In genomic region chr1:25828971-25829920, GRCm38 (mm10) we compare ENCODE assay signal across 8 mouse cellular contexts. TPM values are rescaled to one million over a fixed set of nuclear protein-coding genes. Genes with fewer than 3 reads are reported as not detected.
DNase-seq lines count a peak whose midpoint lies in the region; ATAC-seq and TF ChIP-seq lines count a peak whose summit lies in the region.

Adgrb3 (minus strand) TSS chr1:25829707.

- H3K9me3 ChIP-seq in kidney, embryonic 14.5 days (ENCODE audit: control insufficient read depth, low read length), result no peaks in the 10 kb centered on the region
- H3K9me3 ChIP-seq in intestine, postnatal 0 days (ENCODE audit: control insufficient read depth), result no peaks in the 10 kb centered on the region
- no peaks in the 10 kb centered on the region for H3K9me3 ChIP-seq in liver, postnatal 0 days (ENCODE audit: low read length)
- no peaks in the 10 kb centered on the region for H3K9me3 ChIP-seq in stomach, postnatal 0 days (ENCODE audit: control insufficient read depth, low read length)

- H3K4me2 ChIP-seq in kidney, embryonic 14.5 days (replicated peaks; ENCODE audit: low read depth, low read length), result peak within 1 kb of the TSS; percentile 87
- H3K4me2 ChIP-seq in intestine, postnatal 0 days (replicated peaks; ENCODE audit: low read depth), result peak within 1 kb of the TSS; percentile 74
- peak within 1 kb of the TSS; percentile 49 for H3K4me2 ChIP-seq in liver, postnatal 0 days (ENCODE audit: low read depth, low read length)
- H3K4me2 ChIP-seq in stomach, postnatal 0 days (replicated peaks; ENCODE audit: low read depth), result peak within 1 kb of the TSS; percentile 75

- WGBS in kidney, embryonic 14.5 days, result 3% methylated on average over 29 of the region's 32 CpGs
- 7% methylated on average over 31 of the region's 32 CpGs for WGBS in intestine, postnatal 0 days
- 8% methylated on average over 31 of the region's 32 CpGs for WGBS in liver, postnatal 0 days (ENCODE audit: insufficient replicate concordance)
- WGBS in stomach, postnatal 0 days, result 7% methylated on average over 31 of the region's 32 CpGs

- no peaks in the 10 kb centered on the region for H3K36me3 ChIP-seq in kidney, embryonic 14.5 days (ENCODE audit: control insufficient read depth, insufficient read depth, low read length)
- H3K36me3 ChIP-seq in intestine, postnatal 0 days (ENCODE audit: control insufficient read depth, insufficient read depth), result no peaks in the 10 kb centered on the region
- no peaks in the 10 kb centered on the region for H3K36me3 ChIP-seq in liver, postnatal 0 days (replicated peaks; ENCODE audit: insufficient read depth, low read length)
- no peaks in the 10 kb centered on the region for H3K36me3 ChIP-seq in stomach, postnatal 0 days (ENCODE audit: control insufficient read depth, insufficient read depth, low read length)

- H3K9ac ChIP-seq in kidney, embryonic 14.5 days (ENCODE audit: low read depth, low read length), result peak within 1 kb of the TSS; percentile 50
- H3K9ac ChIP-seq in intestine, postnatal 0 days (ENCODE audit: low read depth, low read length), result no peak within 1 kb of the TSS
- H3K9ac ChIP-seq in liver, postnatal 0 days (replicated peaks), result no peak within 1 kb of the TSS
- H3K9ac ChIP-seq in stomach, postnatal 0 days (ENCODE audit: low read length), result peak within 1 kb of the TSS; percentile 23; the same call in 1 of the 2 replicates

- peaks cover 42% of the 10 kb centered on the region for H3K27me3 ChIP-seq in kidney, embryonic 14.5 days (ENCODE audit: control insufficient read depth, insufficient read depth, low read length)
- peaks cover 21% of the 10 kb centered on the region for H3K27me3 ChIP-seq in intestine, postnatal 0 days (replicated peaks; ENCODE audit: control insufficient read depth, insufficient read depth, low read length)
- peaks cover 18% of the 10 kb centered on the region for H3K27me3 ChIP-seq in liver, postnatal 0 days (ENCODE audit: insufficient read depth, low read length)
- H3K27me3 ChIP-seq in stomach, postnatal 0 days (ENCODE audit: control insufficient read depth, insufficient read depth, low read length), result no peaks in the 10 kb centered on the region

- H3K27ac ChIP-seq in kidney, embryonic 14.5 days (ENCODE audit: low read depth, low read length), result no peak within 1 kb of the TSS
- H3K27ac ChIP-seq in intestine, postnatal 0 days (ENCODE audit: low read depth, low read length), result no peak within 1 kb of the TSS
- H3K27ac ChIP-seq in liver, postnatal 0 days (ENCODE audit: low read depth), result no peak within 1 kb of the TSS
- no peak within 1 kb of the TSS for H3K27ac ChIP-seq in stomach, postnatal 0 days (replicated peaks)

- H3K4me1 ChIP-seq in kidney, embryonic 14.5 days (ENCODE audit: control insufficient read depth, insufficient read depth, low read length), result no peaks in the 10 kb centered on the region
- H3K4me1 ChIP-seq in intestine, postnatal 0 days (replicated peaks; ENCODE audit: control insufficient read depth, insufficient read depth, low read length), result no peaks in the 10 kb centered on the region
- no peaks in the 10 kb centered on the region for H3K4me1 ChIP-seq in liver, postnatal 0 days (ENCODE audit: insufficient read depth)
- no peaks in the 10 kb centered on the region for H3K4me1 ChIP-seq in stomach, postnatal 0 days (replicated peaks; ENCODE audit: control insufficient read depth, insufficient read depth)

- TF ChIP-seq EP300 in liver, postnatal 0 days (IDR thresholded peaks at IDR 0.05; ENCODE audit: low read depth), result no peak
- no peak for TF ChIP-seq EP300 in stomach, postnatal 0 days (optimal IDR thresholded peaks at IDR 0.05)

- no peak for TF ChIP-seq CTCF in intestine, postnatal 0 days (IDR thresholded peaks at IDR 0.05; ENCODE audit: low read depth)
- no peak for TF ChIP-seq CTCF in liver, postnatal 0 days (IDR thresholded peaks at IDR 0.05; ENCODE audit: low read depth)
- 0 out of 2 replicates have a peak, but pooled peaks have one; percentile 6 for TF ChIP-seq CTCF in stomach, postnatal 0 days (IDR thresholded peaks at IDR 0.05; ENCODE audit: low read depth)

- DNase-seq in kidney, postnatal 14 days, result no peak
- DNase-seq in embryo, embryonic 11.5 days (ENCODE audit: low read depth, low spot score), result peak; percentile 30
- DNase-seq in liver, postnatal 0 days, result no peak
- DNase-seq in stomach, postnatal 0 days (ENCODE audit: low spot score), result no peak
- DNase-seq in thymus, postnatal 0 days (ENCODE audit: low spot score), result no peak
- no peak for DNase-seq in spleen, adult 12 weeks (ENCODE audit: low spot score)

- peak within 1 kb of the TSS; percentile 49 for H3K4me3 ChIP-seq in kidney, embryonic 14.5 days (ENCODE audit: low read length)
- peak within 1 kb of the TSS; percentile 42 for H3K4me3 ChIP-seq in intestine, postnatal 0 days (ENCODE audit: low read depth, low read length)
- peak within 1 kb of the TSS; percentile 13; the same call in 1 of the 2 replicates for H3K4me3 ChIP-seq in liver, postnatal 0 days (ENCODE audit: low read depth, low read length)
- H3K4me3 ChIP-seq in stomach, postnatal 0 days (ENCODE audit: low read depth, low read length), result peak within 1 kb of the TSS; percentile 48

- ATAC-seq in kidney, embryonic 14.5 days (ENCODE audit: low FRiP score, low TSS enrichment), result no peak
- no peak for ATAC-seq in intestine, postnatal 0 days
- ATAC-seq in liver, postnatal 0 days, result no peak
- ATAC-seq in stomach, postnatal 0 days (ENCODE audit: low FRiP score, low TSS enrichment), result no peak

RNA-seq across cellular contexts. Expression of gene Adgrb3, which starts in this region (rescaled TPM):
- 0.56 and 0.62 TPM in 2 replicates for polyA plus RNA-seq in kidney, embryonic 14.5 days (2014; fragmentation: Nextera tagmentation; extraction: Ambion mirVana)
- 2.0 and 2.1 TPM in 2 replicates for polyA plus RNA-seq in intestine, postnatal 0 days (2015; fragmentation: Nextera tagmentation; extraction: Ambion mirVana)
- polyA plus RNA-seq in liver, postnatal 0 days (2015; fragmentation: Nextera tagmentation; extraction: Ambion mirVana), result 0.06 TPM in 1 of 2 replicates, not detected in the other
- polyA plus RNA-seq in stomach, postnatal 0 days (2015; fragmentation: Nextera tagmentation; extraction: Ambion mirVana), result 1.8 and 2.1 TPM in 2 replicates
- polyA plus RNA-seq in thymus, postnatal 0 days (2015; fragmentation: Nextera tagmentation; extraction: Ambion mirVana), result 0.10 TPM in 1 of 2 replicates, not detected in the other

Comparison
In these comparisons a context has a peak if more than half of its experiments do, and no peak if none do; other contexts are left out.
1. H3K9ac ChIP-seq: peak in kidney, embryonic 14.5 days (single experiment) and stomach, postnatal 0 days (single experiment); none in intestine, postnatal 0 days (single experiment) and liver, postnatal 0 days (single experiment).
2. Peak in every context shown above with its lines, with median percentiles within 50 percentile points of each other: H3K4me2 ChIP-seq and H3K4me3 ChIP-seq.